Mouse (Mus musculus) liver, embryonic 15.5 days (tissue): Measurements from ENCODE around the gene Ptpro. TPM values are rescaled to one million over a fixed set of nuclear protein-coding genes. Genes with fewer than 3 reads are reported as not detected.

Source experiments
- ATAC-seq: fragments of 200-750 bp; cut with Nextera tagmentation; 2 replicates; pipeline ENCODE4 v1.8.0; 2017; ENCODE audit warnings: moderate number of reproducible peaks, mild to moderate bottlenecking, moderate library complexity; ENCODE audit not compliant: insufficient read depth
- H3K27ac ChIP-seq: fragments of 300-500 bp; sonication (generic); replicated peaks from 2 replicates; pipeline ENCODE4 v1.5.1; 2015; ENCODE audit warnings: mild to moderate bottlenecking, inconsistent platforms
- H3K27me3 ChIP-seq: fragments of 300-500 bp; sonication (generic); 2 replicates; pipeline ENCODE4 v1.6.1; 2015; ENCODE audit warnings: mild to moderate bottlenecking, inconsistent platforms
- H3K36me3 ChIP-seq: fragments of 300-500 bp; sonication (generic); replicated peaks from 2 replicates; pipeline ENCODE4 v1.6.1; 2015; ENCODE audit warnings: moderate library complexity, mild to moderate bottlenecking, inconsistent platforms
- H3K4me1 ChIP-seq: fragments of 300-500 bp; sonication (generic); replicated peaks from 2 replicates; pipeline ENCODE4 v1.6.1; 2015; ENCODE audit warnings: inconsistent platforms
- H3K4me2 ChIP-seq: fragments of 300-500 bp; sonication (generic); 2 replicates; pipeline ENCODE4 v1.6.1; 2015; ENCODE audit warnings: moderate library complexity, mild to moderate bottlenecking, inconsistent platforms
- H3K4me3 ChIP-seq: fragments of 300-500 bp; sonication (generic); replicated peaks from 2 replicates; pipeline ENCODE4 v1.5.1; 2015; ENCODE audit warnings: mild to moderate bottlenecking, inconsistent platforms
- H3K9ac ChIP-seq: fragments of 300-500 bp; sonication (generic); 2 replicates; pipeline ENCODE4 v1.6.1; 2015; ENCODE audit warnings: moderate library complexity, mild to moderate bottlenecking, inconsistent platforms
- H3K9me3 ChIP-seq: fragments of 300-500 bp; sonication (generic); replicated peaks from 2 replicates; pipeline ENCODE4 v1.6.1; 2016; ENCODE audit warnings: inconsistent platforms
- WGBS: fragments of 180-500 bp; shearing (Covaris S2); methylation state at CpG from one replicate; pipeline ENCODE4 v1.1.7; 2015; ENCODE audit warnings: mixed read lengths; ENCODE audit not compliant: insufficient replicate concordance; 5-methylcytosine and 5-hydroxymethylcytosine counted together
- polyA plus RNA-seq: library from polyadenylated mRNA; unstranded; fragments of >200 nt; fragmentation: Nextera tagmentation; extraction: Ambion mirVana; gene quantifications from 2 replicates; pipeline ENCODE4 v1.2.1, GENCODE M21; 2015

The Ptpro gene
- polyA plus RNA-seq, 1 experiment from 2014 or later = 1.5 TPM

- H3K27ac ChIP-seq = no peak overlapping the region
- ATAC-seq = no peak
- H3K4me1 ChIP-seq = no peaks in the 10 kb centered on the region
- H3K4me2 ChIP-seq = no peak overlapping the region
- H3K36me3 ChIP-seq = no peaks in the 10 kb centered on the region
- 70% methylated on average over 6 of the region's 6 CpGs for WGBS
- no peaks in the 10 kb centered on the region for H3K27me3 ChIP-seq
- H3K9me3 ChIP-seq = no peaks in the 10 kb centered on the region
- H3K9ac ChIP-seq = no peak overlapping the region
- H3K4me3 ChIP-seq = no peak overlapping the region
These were observed 235.3 kb downstream of the Ptpro start for GRCm38 (mm10) chr6:137487443-137487842.

GRCm38 (mm10) chr6:137490115-137490514, 238.0 kb downstream of the Ptpro start:
- Histone ChIP-seq H3K4me1 (no peaks in the 10 kb centered on the region), H3K4me3 (no peak overlapping the region), H3K27me3 (no peaks in the 10 kb centered on the region), H3K36me3 (no peaks in the 10 kb centered on the region), H3K27ac (no peak overlapping the region), H3K4me2 (no peak overlapping the region), H3K9ac (no peak overlapping the region), H3K9me3 (no peaks in the 10 kb centered on the region)
- WGBS = 75% methylated on average over 14 of the region's 14 CpGs
- no peak for ATAC-seq

- Histone ChIP-seq H3K4me3 (no peak overlapping the region), H3K4me1 (no peaks in the 10 kb centered on the region), H3K4me2 (no peak overlapping the region), H3K9me3 (no peaks in the 10 kb centered on the region), H3K27me3 (no peaks in the 10 kb centered on the region), H3K36me3 (no peaks in the 10 kb centered on the region), H3K9ac (no peak overlapping the region), H3K27ac (no peak overlapping the region)
- 20% methylated on average over 2 of the region's 2 CpGs for WGBS
- ATAC-seq = no peak
These were observed 239.5 kb downstream of the Ptpro start for GRCm38 (mm10) chr6:137491659-137492058.

GRCm38 (mm10) chr6:137492582-137492981, 240.5 kb downstream of the Ptpro start:
- H3K4me2 ChIP-seq = no peak overlapping the region
- no peak overlapping the region for H3K4me3 ChIP-seq
- H3K27me3 ChIP-seq = no peaks in the 10 kb centered on the region
- 69% methylated on average over 4 of the region's 4 CpGs for WGBS
- no peaks in the 10 kb centered on the region for H3K36me3 ChIP-seq
- H3K27ac ChIP-seq = no peak overlapping the region
- H3K9me3 ChIP-seq = no peaks in the 10 kb centered on the region
- ATAC-seq = no peak
- H3K9ac ChIP-seq = no peak overlapping the region
- no peaks in the 10 kb centered on the region for H3K4me1 ChIP-seq

GRCm38 (mm10) chr6:137493211-137494135, 241.4 kb downstream of the Ptpro start:
- Histone ChIP-seq H3K4me3 (no peak overlapping the region), H3K4me1 (no peaks in the 10 kb centered on the region), H3K36me3 (no peaks in the 10 kb centered on the region), H3K9me3 (no peaks in the 10 kb centered on the region), H3K27ac (no peak overlapping the region), H3K9ac (no peak overlapping the region), H3K27me3 (no peaks in the 10 kb centered on the region), H3K4me2 (no peak overlapping the region)
- WGBS = 69% methylated on average over 17 of the region's 17 CpGs
- ATAC-seq = no peak

GRCm38 (mm10) chr6:137494136-137494475, 242.0 kb downstream of the Ptpro start:
- H3K36me3 ChIP-seq = no peaks in the 10 kb centered on the region

GRCm38 (mm10) chr6:137494801-137495200, 242.7 kb downstream of the Ptpro start:
- no peak overlapping the region for H3K9ac ChIP-seq
- no peak overlapping the region for H3K4me2 ChIP-seq
- WGBS = 71% methylated on average over 1 of the region's 1 CpGs
- H3K4me1 ChIP-seq = no peaks in the 10 kb centered on the region
- H3K27ac ChIP-seq = no peak overlapping the region
- ATAC-seq = no peak
- H3K27me3 ChIP-seq = no peaks in the 10 kb centered on the region
- no peaks in the 10 kb centered on the region for H3K36me3 ChIP-seq
- H3K9me3 ChIP-seq = no peaks in the 10 kb centered on the region
- no peak overlapping the region for H3K4me3 ChIP-seq

More at GRCm38 (mm10) chr6:137494136-137494475, 242.0 kb downstream of the Ptpro start:
- Histone ChIP-seq H3K9me3 (no peaks in the 10 kb centered on the region), H3K27me3 (no peaks in the 10 kb centered on the region), H3K9ac (no peak overlapping the region), H3K4me2 (no peak overlapping the region), H3K4me3 (no peak overlapping the region), H3K27ac (no peak overlapping the region), H3K4me1 (no peaks in the 10 kb centered on the region)
- no peak for ATAC-seq

- H3K27me3 ChIP-seq = no peaks in the 10 kb centered on the region
- H3K9me3 ChIP-seq = no peaks in the 10 kb centered on the region
- H3K9ac ChIP-seq = no peak overlapping the region
- ATAC-seq = no peak
- H3K27ac ChIP-seq = no peak overlapping the region
- H3K4me3 ChIP-seq = no peak overlapping the region
- no peaks in the 10 kb centered on the region for H3K4me1 ChIP-seq
- H3K4me2 ChIP-seq = no peak overlapping the region
- H3K36me3 ChIP-seq = no peaks in the 10 kb centered on the region
- WGBS = 67% methylated on average over 6 of the region's 6 CpGs
These were observed 243.1 kb downstream of the Ptpro start for GRCm38 (mm10) chr6:137495233-137495632.

GRCm38 (mm10) chr6:137496562-137496961, 244.4 kb downstream of the Ptpro start:
- no peak for ATAC-seq
- no peak overlapping the region for H3K9ac ChIP-seq
- H3K27me3 ChIP-seq = no peaks in the 10 kb centered on the region
- WGBS = 61% methylated on average over 2 of the region's 2 CpGs
- H3K4me1 ChIP-seq = no peaks in the 10 kb centered on the region
- no peak overlapping the region for H3K4me3 ChIP-seq
- no peaks in the 10 kb centered on the region for H3K9me3 ChIP-seq
- no peaks in the 10 kb centered on the region for H3K36me3 ChIP-seq
- no peak overlapping the region for H3K27ac ChIP-seq
- H3K4me2 ChIP-seq = no peak overlapping the region

- Histone ChIP-seq H3K36me3 (no peaks in the 10 kb centered on the region), H3K9ac (no peak overlapping the region), H3K27ac (no peak overlapping the region), H3K27me3 (no peaks in the 10 kb centered on the region), H3K4me1 (no peaks in the 10 kb centered on the region), H3K4me3 (no peak overlapping the region), H3K4me2 (no peak overlapping the region), H3K9me3 (no peaks in the 10 kb centered on the region)
- WGBS = 83% methylated on average over 8 of the region's 8 CpGs
- ATAC-seq = no peak
These were observed 245.2 kb downstream of the Ptpro start for GRCm38 (mm10) chr6:137497208-137497835.

GRCm38 (mm10) chr6:137498781-137499180, 246.7 kb downstream of the Ptpro start:
- Histone ChIP-seq H3K9me3 (no peaks in the 10 kb centered on the region), H3K4me2 (no peak overlapping the region), H3K9ac (no peak overlapping the region), H3K36me3 (no peaks in the 10 kb centered on the region), H3K4me3 (no peak overlapping the region), H3K4me1 (no peaks in the 10 kb centered on the region), H3K27me3 (no peaks in the 10 kb centered on the region), H3K27ac (no peak overlapping the region)
- 54% methylated on average over 6 of the region's 6 CpGs for WGBS
- no peak for ATAC-seq
